Mouse (Mus musculus): ENCODE results near the gene Mnat1. TPM values are rescaled to one million over a fixed set of nuclear protein-coding genes. Genes with fewer than 3 reads are reported as not detected.
"Not testable (repeated sequence)": the region's sequence is repeated elsewhere in the genome, so short reads cannot be mapped to it uniquely, and the experiment has no call there.

Gene Mnat1
- total RNA-seq, 2 experiments from 2014 or later = 19.2 to 20.4 TPM

- peak; percentile 84 for DNase-seq
- intact Hi-C loops (cut with DNase I; ENCODE audit: low total_unique reads) = loop anchor here (10.0 kb wide), 1 partner anchor 58 kb away; the partner anchor contains the start of gene Six1
Observed at GRCm38 (mm10) chr12:73113196-73113595, 10.3 kb upstream of the Mnat1 start, which contains the start of gene Six4. Gene Six4, minus strand, starts transcription at chr12:73113456.

- DNase-seq = no peak
- intact Hi-C loops (cut with DNase I; ENCODE audit: low total_unique reads) = no loop called here
Observed at GRCm38 (mm10) chr12:73125250-73125649, 1.7 kb downstream of the Mnat1 start.

GRCm38 (mm10) chr12:73140732-73141131 is 17.2 kb downstream of the Mnat1 start:
- DNase-seq = no peak
- intact Hi-C loops (cut with DNase I; ENCODE audit: low total_unique reads) = no loop called here

- intact Hi-C loops (cut with DNase I; ENCODE audit: low total_unique reads) = no loop called here
- DNase-seq = peak; percentile 5
Observed at GRCm38 (mm10) chr12:73147236-73147635, 23.7 kb downstream of the Mnat1 start.

GRCm38 (mm10) chr12:73151038-73151437 is 27.5 kb downstream of the Mnat1 start:
- not testable (repeated sequence) for DNase-seq

GRCm38 (mm10) chr12:73154150-73154549 is 30.6 kb downstream of the Mnat1 start:
- DNase-seq = no peak
- intact Hi-C loops (cut with DNase I; ENCODE audit: low total_unique reads) = no loop called here

More at GRCm38 (mm10) chr12:73151038-73151437, 27.5 kb downstream of the Mnat1 start:
- intact Hi-C loops (cut with DNase I; ENCODE audit: low total_unique reads) = not testable (repeated sequence)

- DNase-seq = no peak
- intact Hi-C loops (cut with DNase I; ENCODE audit: low total_unique reads) = no loop called here
Observed at GRCm38 (mm10) chr12:73160341-73160740, 36.8 kb downstream of the Mnat1 start.

- intact Hi-C loops (cut with DNase I; ENCODE audit: low total_unique reads) = no loop called here
- no peak for DNase-seq
Observed at GRCm38 (mm10) chr12:73162408-73163181, 39.1 kb downstream of the Mnat1 start.

GRCm38 (mm10) chr12:73170794-73171193 is 47.3 kb downstream of the Mnat1 start:
- intact Hi-C loops (cut with DNase I; ENCODE audit: low total_unique reads) = no loop called here
- no peak for DNase-seq

- intact Hi-C loops (cut with DNase I; ENCODE audit: low total_unique reads) = no loop called here
- DNase-seq = no peak
Observed at GRCm38 (mm10) chr12:73183896-73184295, 60.4 kb downstream of the Mnat1 start.

GRCm38 (mm10) chr12:73197363-73197762 is 73.8 kb downstream of the Mnat1 start:
- no peak for DNase-seq
- intact Hi-C loops (cut with DNase I; ENCODE audit: low total_unique reads) = no loop called here

- intact Hi-C loops (cut with DNase I; ENCODE audit: low total_unique reads) = no loop called here
- no peak for DNase-seq
Observed at GRCm38 (mm10) chr12:73198451-73198850, 74.9 kb downstream of the Mnat1 start.

GRCm38 (mm10) chr12:73199375-73199774 is 75.9 kb downstream of the Mnat1 start:
- intact Hi-C loops (cut with DNase I; ENCODE audit: low total_unique reads) = no loop called here
- no peak for DNase-seq

GRCm38 (mm10) chr12:73201587-73201986 is 78.1 kb downstream of the Mnat1 start:
- DNase-seq = no peak
- intact Hi-C loops (cut with DNase I; ENCODE audit: low total_unique reads) = no loop called here

- DNase-seq = peak; percentile 38
- intact Hi-C loops (cut with DNase I; ENCODE audit: low total_unique reads) = no loop called here
Observed at GRCm38 (mm10) chr12:73205710-73206649, 82.5 kb downstream of the Mnat1 start.

GRCm38 (mm10) chr12:73207008-73207407 is 83.5 kb downstream of the Mnat1 start:
- intact Hi-C loops (cut with DNase I; ENCODE audit: low total_unique reads) = no loop called here
- DNase-seq = no peak

- no peak for DNase-seq
- intact Hi-C loops (cut with DNase I; ENCODE audit: low total_unique reads) = no loop called here
Observed at GRCm38 (mm10) chr12:73207461-73207860, 83.9 kb downstream of the Mnat1 start.

GRCm38 (mm10) chr12:73208518-73208917 is 85.0 kb downstream of the Mnat1 start:
- intact Hi-C loops (cut with DNase I; ENCODE audit: low total_unique reads) = no loop called here
- no peak for DNase-seq

- no peak for DNase-seq
- intact Hi-C loops (cut with DNase I; ENCODE audit: low total_unique reads) = no loop called here
Observed at GRCm38 (mm10) chr12:73209117-73209516, 85.6 kb downstream of the Mnat1 start.

- intact Hi-C loops (cut with DNase I; ENCODE audit: low total_unique reads) = no loop called here
- DNase-seq = no peak
Observed at GRCm38 (mm10) chr12:73210454-73210853, 86.9 kb downstream of the Mnat1 start.
